Mouse (Mus musculus) CH12.LX (cell line): ENCODE data around the gene Tut1. TPM values are rescaled to one million over a fixed set of nuclear protein-coding genes. Genes with fewer than 3 reads are reported as not detected.

Experiments used
- DNase-seq: peaks from one replicate; pipeline ENCODE4 v3.0.0-alpha.2; 2013; ENCODE audit errors: extremely low read depth
- H3K27ac ChIP-seq: 2 replicates; pipeline ENCODE4 v1.5.1; 2012; ENCODE audit warnings: low read depth, mild to moderate bottlenecking, control low read depth, moderate library complexity; ENCODE audit not compliant: insufficient read depth
- H3K27me3 ChIP-seq: replicated peaks from 2 replicates; pipeline ENCODE3; 2012; ENCODE audit warnings: inconsistent platforms
- H3K36me3 ChIP-seq, 2 experiments: replicated peaks in 1 of 2; 2 replicates each; pipeline versions ENCODE3 to v1.6.1; 2012; ENCODE audit warnings: inconsistent platforms in 1 of 2, low read length in 1 of 2, mild to moderate bottlenecking in 1 of 2, mixed read lengths in 1 of 2, moderate library complexity in 1 of 2; ENCODE audit not compliant: control insufficient read depth in 1 of 2, insufficient read depth in 1 of 2
- H3K4me1 ChIP-seq, 2 experiments: 2 replicates each; pipeline ENCODE4 v1.6.1; 2012; ENCODE audit warnings: inconsistent platforms in 1 of 2, moderate library complexity in 1 of 2; ENCODE audit not compliant: insufficient read depth in 2 of 2, control insufficient read depth in 1 of 2
- H3K4me2 ChIP-seq: 2 replicates; pipeline ENCODE4 v1.6.1; 2012; ENCODE audit warnings: low read depth, mild to moderate bottlenecking, control low read depth; ENCODE audit not compliant: poor library complexity, insufficient read depth, severe bottlenecking
- H3K4me3 ChIP-seq, 3 experiments: fragments of 150-350 bp in 1 of 3; sonication (generic) in 1 of 3; replicated peaks in 1 of 3; 2 replicates each; pipeline versions ENCODE3 to v1.5.1; 2011 to 2012; ENCODE audit warnings: low read depth in 2 of 3, low read length in 2 of 3, mild to moderate bottlenecking in 2 of 3, moderate library complexity in 2 of 3, control low read depth in 1 of 3, improper control_type of control experiment in 1 of 3, inconsistent platforms in 1 of 3, mixed read lengths in 1 of 3; ENCODE audit not compliant: poor library complexity in 1 of 3
- H3K79me2 ChIP-seq: replicated peaks from 2 replicates; pipeline ENCODE4 v1.6.1; 2012; ENCODE audit warnings: mild to moderate bottlenecking, moderate library complexity; ENCODE audit not compliant: control insufficient read depth, poor library complexity, insufficient read depth, severe bottlenecking; ENCODE audit errors: extremely low read depth
- H3K9ac ChIP-seq: 2 replicates; pipeline ENCODE4 v1.6.1; 2012; ENCODE audit warnings: low read depth, mild to moderate bottlenecking, control low read depth, moderate library complexity; ENCODE audit not compliant: insufficient read depth
- H3K9me3 ChIP-seq: replicated peaks from 2 replicates; pipeline ENCODE3; 2012; ENCODE audit warnings: low read length, inconsistent platforms, mixed read lengths
- BHLHE40 ChIP-seq: IDR thresholded peaks from 2 replicates; pipeline ENCODE4 v1.6.1; 2011; ENCODE audit warnings: mild to moderate bottlenecking, low read depth, low read length, improper control_type of control experiment
- CHD1 ChIP-seq: IDR thresholded peaks from 2 replicates; pipeline ENCODE4 v1.6.1; 2012; ENCODE audit warnings: low read depth, low read length, improper control_type of control experiment, inconsistent platforms
- CHD2 ChIP-seq: IDR thresholded peaks from 2 replicates; pipeline ENCODE4 v1.6.1; 2011; ENCODE audit warnings: low read length, improper control_type of control experiment
- E2F4 ChIP-seq: IDR thresholded peaks from 2 replicates; pipeline ENCODE4 v1.6.1; 2011; ENCODE audit warnings: low read depth, low read length, improper control_type of control experiment; ENCODE audit not compliant: insufficient replicate concordance
- ELF1 ChIP-seq: IDR thresholded peaks from 2 replicates; pipeline ENCODE4 v1.6.1; 2014; ENCODE audit warnings: low read depth, mild to moderate bottlenecking, inconsistent platforms, low read length, improper control_type of control experiment
- EP300 ChIP-seq: IDR thresholded peaks from 2 replicates; pipeline ENCODE4 v1.6.1; 2011; ENCODE audit warnings: low read length, improper control_type of control experiment
- GABPA ChIP-seq: IDR thresholded peaks from 2 replicates; pipeline ENCODE4 v1.6.1; 2012; ENCODE audit warnings: low read depth, low read length, improper control_type of control experiment, inconsistent platforms; ENCODE audit not compliant: insufficient replicate concordance
- HCFC1 ChIP-seq: IDR thresholded peaks from 2 replicates; pipeline ENCODE4 v1.6.1; 2012; ENCODE audit warnings: low read depth, mild to moderate bottlenecking, inconsistent platforms, low read length, improper control_type of control experiment
- IRF4 ChIP-seq: IDR thresholded peaks from 2 replicates; pipeline ENCODE4 v1.6.1; 2014; ENCODE audit warnings: low read depth, mild to moderate bottlenecking, inconsistent platforms, low read length, improper control_type of control experiment
- JUN ChIP-seq: IDR thresholded peaks from 2 replicates; pipeline ENCODE4 v1.6.1; 2011; ENCODE audit warnings: low read depth, mild to moderate bottlenecking, low read length, improper control_type of control experiment, moderate library complexity; ENCODE audit not compliant: insufficient read depth
- JUND ChIP-seq: conservative IDR thresholded peaks from 2 replicates; pipeline ENCODE4 v1.6.1; 2011; ENCODE audit warnings: low read depth, low read length, improper control_type of control experiment
- KAT2A ChIP-seq: IDR thresholded peaks from 2 replicates; pipeline ENCODE4 v1.6.1; 2012; ENCODE audit warnings: low read length, improper control_type of control experiment, inconsistent platforms; ENCODE audit not compliant: insufficient replicate concordance
- MAX ChIP-seq: IDR thresholded peaks from 2 replicates; pipeline ENCODE4 v1.6.1; 2011; ENCODE audit warnings: low read length, improper control_type of control experiment
- MEF2A ChIP-seq: IDR thresholded peaks from 2 replicates; pipeline ENCODE4 v1.6.1; 2014; ENCODE audit warnings: low read depth, mild to moderate bottlenecking, inconsistent platforms, low read length, improper control_type of control experiment, borderline replicate concordance
- MXI1 ChIP-seq: IDR thresholded peaks from 2 replicates; pipeline ENCODE4 v1.6.1; 2011; ENCODE audit warnings: mild to moderate bottlenecking, low read depth, low read length, improper control_type of control experiment
- MYC ChIP-seq: IDR thresholded peaks from 2 replicates; pipeline ENCODE4 v1.6.1; 2011; ENCODE audit warnings: low read depth, mild to moderate bottlenecking, improper control_type of control experiment, low read length
- NELFE ChIP-seq: IDR thresholded peaks from 2 replicates; pipeline ENCODE4 v1.6.1; 2011; ENCODE audit warnings: low read depth, low read length, improper control_type of control experiment
- PAX5 ChIP-seq: IDR thresholded peaks from 2 replicates; pipeline ENCODE4 v1.6.1; 2012; ENCODE audit warnings: low read length, inconsistent platforms, mixed read lengths
- POLR2A ChIP-seq: IDR thresholded peaks from 2 replicates; pipeline ENCODE4 v1.6.1; 2011; ENCODE audit warnings: low read depth, mild to moderate bottlenecking, improper control_type of control experiment, low read length
- POLR2AphosphoS2 ChIP-seq: IDR thresholded peaks from 2 replicates; pipeline ENCODE4 v1.6.1; 2011; ENCODE audit warnings: low read depth, low read length, improper control_type of control experiment
- RCOR1 ChIP-seq: conservative IDR thresholded peaks from 2 replicates; pipeline ENCODE4 v1.6.1; 2012; ENCODE audit warnings: low read depth, mild to moderate bottlenecking, inconsistent platforms, low read length, improper control_type of control experiment
- SIN3A ChIP-seq: IDR thresholded peaks from 2 replicates; pipeline ENCODE4 v1.6.1; 2012; ENCODE audit warnings: low read length, improper control_type of control experiment, inconsistent platforms
- TBP ChIP-seq: conservative IDR thresholded peaks from 2 replicates; pipeline ENCODE4 v1.6.1; 2011; ENCODE audit warnings: low read depth, low read length, improper control_type of control experiment
- TCF12 ChIP-seq: IDR thresholded peaks from 2 replicates; pipeline ENCODE4 v1.6.1; 2014; ENCODE audit warnings: low read depth, mild to moderate bottlenecking, inconsistent platforms, low read length, improper control_type of control experiment
- UBTF ChIP-seq: IDR thresholded peaks from 2 replicates; pipeline ENCODE4 v1.6.1; 2012; ENCODE audit warnings: low read depth, mild to moderate bottlenecking, inconsistent platforms, low read length, improper control_type of control experiment, moderate library complexity
- USF1 ChIP-seq: IDR thresholded peaks from 2 replicates; pipeline ENCODE4 v1.6.1; 2014; ENCODE audit warnings: low read depth, mild to moderate bottlenecking, inconsistent platforms, low read length, improper control_type of control experiment
- USF2 ChIP-seq: conservative IDR thresholded peaks from 2 replicates; pipeline ENCODE4 v1.6.1; 2011; ENCODE audit warnings: low read depth, low read length, improper control_type of control experiment
- ZC3H11A ChIP-seq: IDR thresholded peaks from 2 replicates; pipeline ENCODE4 v1.6.1; 2012; ENCODE audit warnings: low read depth, mild to moderate bottlenecking, inconsistent platforms, low read length, improper control_type of control experiment
- ZKSCAN1 ChIP-seq: IDR thresholded peaks from 2 replicates; pipeline ENCODE4 v1.6.1; 2012; ENCODE audit warnings: low read depth, inconsistent platforms, low read length, improper control_type of control experiment, borderline replicate concordance
- ZMIZ1 ChIP-seq: IDR thresholded peaks from 2 replicates; pipeline ENCODE4 v1.6.1; 2012; ENCODE audit warnings: low read depth, mild to moderate bottlenecking, inconsistent platforms, low read length, improper control_type of control experiment
- ZNF384 ChIP-seq: IDR thresholded peaks from 2 replicates; pipeline ENCODE4 v1.6.1; 2012; ENCODE audit warnings: low read depth, low read length, improper control_type of control experiment, inconsistent platforms
- dilution Hi-C: fragments of 300-500 bp; cut with MboI; formaldehyde crosslinking; loops from 2 replicates; pipeline ENCODE4 v1.14.3; 2020; ENCODE audit warnings: low sequenced_read_pairs; ENCODE audit not compliant: extremely low pct_unique_long_range_greater_than_20kb, extremely low pct_ligation_motif_present
- in situ Hi-C: fragments of 300-500 bp; cut with MboI; formaldehyde crosslinking; loops from 3 replicates; pipeline ENCODE4 v1.14.3; 2019; ENCODE audit warnings: low sequenced_read_pairs, low pct_ligation_motif_present, low pct_unique_long_range_greater_than_20kb, mixed read lengths
- polyA plus RNA-seq: library from polyadenylated mRNA; unstranded; fragments of >175 nt; gene quantifications from 2 replicates; pipeline ENCODE4 v1.2.1, GENCODE M21; 2012; ENCODE audit warnings: low read depth; ENCODE audit not compliant: insufficient read length
- total RNA-seq, 2 experiments: library from RNA; depleted of rRNA; stranded (reverse); fragments of 300-350 nt in 1 of 2; fragments of >200 nt in 1 of 2; gene quantifications; 2 replicates each; pipeline ENCODE4 v1.2.3; 2012 to 2014

Tut1 gene
- total and polyA plus RNA-seq, 3 experiments, result 40.4 to 54.9 (median 47.7) TPM

GRCm38 (mm10) chr19:8941136-8941514 lies 12.5 kb upstream of the Tut1 start:
- H3K27me3 ChIP-seq, result no peaks in the 10 kb centered on the region
- peaks cover 16 to 48% of the 10 kb centered on the region in 2 experiments for H3K4me1 ChIP-seq
- H3K27ac ChIP-seq, result peak overlapping the region; percentile 99
- H3K36me3 ChIP-seq, result peaks cover 57 to 75% of the 10 kb centered on the region in 2 experiments
- TF ChIP-seq ZKSCAN1 (no peak), CHD2 (0 out of 2 replicates have a peak, but pooled peaks have one; percentile 25), MXI1 (0 out of 2 replicates have a peak, but pooled peaks have one; percentile 9)
- peaks cover 39% of the 10 kb centered on the region for H3K79me2 ChIP-seq
- peak overlapping the region; percentile 72 for H3K9ac ChIP-seq
- dilution Hi-C loops (no loop called here), in situ Hi-C loops (no loop called here)
- H3K4me2 ChIP-seq, result peak overlapping the region; percentile 88
- H3K9me3 ChIP-seq, result no peaks in the 10 kb centered on the region
- peak; percentile 21 for DNase-seq
- peak overlapping the region in 2 of 3 experiments; percentile 45 to 95 for H3K4me3 ChIP-seq

DNA sequence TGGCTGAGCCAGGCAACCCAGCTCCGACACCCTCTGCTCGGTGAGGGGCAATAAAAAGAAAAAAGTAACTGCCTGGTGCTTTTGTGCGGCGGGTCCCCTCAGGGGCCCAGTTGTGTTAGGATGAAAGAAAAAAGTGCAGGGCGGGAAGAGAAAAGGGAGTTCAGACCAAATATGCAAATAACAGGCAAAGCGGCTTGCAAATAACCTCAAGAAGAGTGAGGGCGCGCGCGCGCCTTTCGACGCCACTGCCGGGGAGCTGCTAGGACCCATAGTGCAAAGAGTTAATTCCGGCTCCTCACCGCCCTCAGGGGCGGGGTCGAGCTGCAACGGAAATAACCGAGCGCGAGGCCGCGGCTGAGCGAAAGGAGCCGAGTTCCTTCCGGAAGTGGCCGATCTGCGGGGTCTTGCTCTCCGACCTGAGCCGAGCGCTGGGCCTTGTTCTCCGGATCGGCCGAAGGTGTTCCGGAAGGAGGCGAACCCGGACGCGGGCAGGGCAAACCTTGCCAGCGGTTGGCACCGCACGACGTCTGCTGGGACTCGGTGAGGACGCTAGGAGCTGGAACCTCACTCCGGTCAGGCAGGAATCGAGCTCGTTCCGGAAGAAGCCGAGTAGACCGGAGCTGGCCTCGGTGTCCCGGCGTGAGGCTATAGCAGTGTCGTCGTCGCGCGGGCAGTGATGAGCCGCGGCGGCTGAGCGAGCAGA lies 12.0 kb upstream of the Tut1 start, which contains the start of gene Mta2:
Mta2 (plus strand) TSS at position 361 of the 703 bp plus-strand sequence.
- dilution Hi-C loops, result no loop called here
- peak within 1 kb of the TSS; percentile 99 for H3K27ac ChIP-seq
- peak within 1 kb of the TSS; percentile 91 for H3K4me2 ChIP-seq
- H3K9ac ChIP-seq, result peak within 1 kb of the TSS; percentile 97
- peaks cover 42% of the 10 kb centered on the region for H3K79me2 ChIP-seq
- DNase-seq, result peak; percentile 98
- peaks cover 16 to 48% of the 10 kb centered on the region in 2 experiments for H3K4me1 ChIP-seq
- in situ Hi-C loops, result no loop called here
- H3K27me3 ChIP-seq, result no peaks in the 10 kb centered on the region
- H3K4me3 ChIP-seq, result peak within 1 kb of the TSS; percentile 75 to 95 (median 91)
- no peaks in the 10 kb centered on the region for H3K9me3 ChIP-seq
- peaks cover 57 to 75% of the 10 kb centered on the region in 2 experiments for H3K36me3 ChIP-seq
- TF ChIP-seq E2F4, result peak; percentile 98
- peak; percentile 86 for TF ChIP-seq POLR2AphosphoS2
- TF ChIP-seq TBP, result peak; percentile 91
- TF ChIP-seq TCF12, result peak; percentile 56
- TF ChIP-seq GABPA, result no peak
- no peak for TF ChIP-seq USF1
- TF ChIP-seq KAT2A, result peak; percentile 65; the same call in 1 of the 2 replicates
- TF ChIP-seq ZC3H11A, result no peak
- no peak for TF ChIP-seq USF2
- peak; percentile 91 for TF ChIP-seq ZMIZ1
- peak; percentile 84 for TF ChIP-seq NELFE
- TF ChIP-seq MAX, result peak; percentile 70
- peak; percentile 60; the same call in 1 of the 2 replicates for TF ChIP-seq EP300
- peak; percentile 38; the same call in 1 of the 2 replicates for TF ChIP-seq MYC
- peak; percentile 64 for TF ChIP-seq BHLHE40
- TF ChIP-seq IRF4, result peak; percentile 56; the same call in 1 of the 2 replicates
- TF ChIP-seq JUND, result no peak
- no peak for TF ChIP-seq PAX5
- TF ChIP-seq HCFC1, result peak; percentile 69
- TF ChIP-seq RCOR1, result no peak; the same call in 1 of the 2 replicates
- peak; percentile 52; the same call in 1 of the 2 replicates for TF ChIP-seq UBTF
- no peak for TF ChIP-seq JUN
- peak; percentile 93 for TF ChIP-seq ZNF384
- TF ChIP-seq CHD1, result no peak; the same call in none of the 2 replicates
- TF ChIP-seq CHD2, result 0 out of 2 replicates have a peak, but pooled peaks have one; percentile 16
- TF ChIP-seq MEF2A, result peak; percentile 71; the same call in 1 of the 2 replicates
- peak; percentile 90 for TF ChIP-seq SIN3A
- TF ChIP-seq ZKSCAN1, result no peak
- peak; percentile 90 for TF ChIP-seq ELF1
- TF ChIP-seq POLR2A, result peak; percentile 76
